Mouse (Mus musculus) CH12.LX (cell line): ENCODE data around the gene Gapdh. TPM values are rescaled to one million over a fixed set of nuclear protein-coding genes. Genes with fewer than 3 reads are reported as not detected.

ENCODE experiments used
- DNase-seq: peaks from one replicate; pipeline ENCODE4 v3.0.0-alpha.2; 2013; ENCODE audit errors: extremely low read depth
- H3K27ac ChIP-seq: 2 replicates; pipeline ENCODE4 v1.5.1; 2012; ENCODE audit warnings: low read depth, mild to moderate bottlenecking, control low read depth, moderate library complexity; ENCODE audit not compliant: insufficient read depth
- H3K27me3 ChIP-seq: replicated peaks from 2 replicates; pipeline ENCODE3; 2012; ENCODE audit warnings: inconsistent platforms
- H3K36me3 ChIP-seq, 2 experiments: replicated peaks in 1 of 2; 2 replicates each; pipeline versions ENCODE3 to v1.6.1; 2012; ENCODE audit warnings: inconsistent platforms in 1 of 2, low read length in 1 of 2, mild to moderate bottlenecking in 1 of 2, mixed read lengths in 1 of 2, moderate library complexity in 1 of 2; ENCODE audit not compliant: control insufficient read depth in 1 of 2, insufficient read depth in 1 of 2
- H3K4me1 ChIP-seq, 2 experiments: 2 replicates each; pipeline ENCODE4 v1.6.1; 2012; ENCODE audit warnings: inconsistent platforms in 1 of 2, moderate library complexity in 1 of 2; ENCODE audit not compliant: insufficient read depth in 2 of 2, control insufficient read depth in 1 of 2
- H3K4me2 ChIP-seq: 2 replicates; pipeline ENCODE4 v1.6.1; 2012; ENCODE audit warnings: low read depth, mild to moderate bottlenecking, control low read depth; ENCODE audit not compliant: poor library complexity, insufficient read depth, severe bottlenecking
- H3K4me3 ChIP-seq, 3 experiments: fragments of 150-350 bp in 1 of 3; sonication (generic) in 1 of 3; replicated peaks in 1 of 3; 2 replicates each; pipeline versions ENCODE3 to v1.5.1; 2011 to 2012; ENCODE audit warnings: low read depth in 2 of 3, low read length in 2 of 3, mild to moderate bottlenecking in 2 of 3, moderate library complexity in 2 of 3, control low read depth in 1 of 3, improper control_type of control experiment in 1 of 3, inconsistent platforms in 1 of 3, mixed read lengths in 1 of 3; ENCODE audit not compliant: poor library complexity in 1 of 3
- H3K79me2 ChIP-seq: replicated peaks from 2 replicates; pipeline ENCODE4 v1.6.1; 2012; ENCODE audit warnings: mild to moderate bottlenecking, moderate library complexity; ENCODE audit not compliant: control insufficient read depth, poor library complexity, insufficient read depth, severe bottlenecking; ENCODE audit errors: extremely low read depth
- H3K9ac ChIP-seq: 2 replicates; pipeline ENCODE4 v1.6.1; 2012; ENCODE audit warnings: low read depth, mild to moderate bottlenecking, control low read depth, moderate library complexity; ENCODE audit not compliant: insufficient read depth
- H3K9me3 ChIP-seq: replicated peaks from 2 replicates; pipeline ENCODE3; 2012; ENCODE audit warnings: low read length, inconsistent platforms, mixed read lengths
- CHD2 ChIP-seq: IDR thresholded peaks from 2 replicates; pipeline ENCODE4 v1.6.1; 2011; ENCODE audit warnings: low read length, improper control_type of control experiment
- CTCF ChIP-seq, 2 experiments: IDR thresholded peaks in 1 of 2; conservative IDR thresholded peaks in 1 of 2; 2 replicates each; pipeline ENCODE4 v1.5.1; 2011 to 2012; ENCODE audit warnings: low read depth in 2 of 2, low read length in 2 of 2, improper control_type of control experiment in 1 of 2, inconsistent platforms in 1 of 2, mild to moderate bottlenecking in 1 of 2, moderate library complexity in 1 of 2
- ELF1 ChIP-seq: IDR thresholded peaks from 2 replicates; pipeline ENCODE4 v1.6.1; 2014; ENCODE audit warnings: low read depth, mild to moderate bottlenecking, inconsistent platforms, low read length, improper control_type of control experiment
- GABPA ChIP-seq: IDR thresholded peaks from 2 replicates; pipeline ENCODE4 v1.6.1; 2012; ENCODE audit warnings: low read depth, low read length, improper control_type of control experiment, inconsistent platforms; ENCODE audit not compliant: insufficient replicate concordance
- IRF4 ChIP-seq: IDR thresholded peaks from 2 replicates; pipeline ENCODE4 v1.6.1; 2014; ENCODE audit warnings: low read depth, mild to moderate bottlenecking, inconsistent platforms, low read length, improper control_type of control experiment
- JUN ChIP-seq: IDR thresholded peaks from 2 replicates; pipeline ENCODE4 v1.6.1; 2011; ENCODE audit warnings: low read depth, mild to moderate bottlenecking, low read length, improper control_type of control experiment, moderate library complexity; ENCODE audit not compliant: insufficient read depth
- KAT2A ChIP-seq: IDR thresholded peaks from 2 replicates; pipeline ENCODE4 v1.6.1; 2012; ENCODE audit warnings: low read length, improper control_type of control experiment, inconsistent platforms; ENCODE audit not compliant: insufficient replicate concordance
- MAFK ChIP-seq: IDR thresholded peaks from 2 replicates; pipeline ENCODE4 v1.6.1; 2011; ENCODE audit warnings: low read length, improper control_type of control experiment; ENCODE audit not compliant: insufficient replicate concordance
- MAZ ChIP-seq: IDR thresholded peaks from 2 replicates; pipeline ENCODE4 v1.6.1; 2012; ENCODE audit warnings: low read depth, mild to moderate bottlenecking, inconsistent platforms, low read length, improper control_type of control experiment, moderate library complexity
- MXI1 ChIP-seq: IDR thresholded peaks from 2 replicates; pipeline ENCODE4 v1.6.1; 2011; ENCODE audit warnings: mild to moderate bottlenecking, low read depth, low read length, improper control_type of control experiment
- POLR2AphosphoS2 ChIP-seq: IDR thresholded peaks from 2 replicates; pipeline ENCODE4 v1.6.1; 2011; ENCODE audit warnings: low read depth, low read length, improper control_type of control experiment
- RAD21 ChIP-seq: IDR thresholded peaks from 2 replicates; pipeline ENCODE4 v1.6.1; 2011; ENCODE audit warnings: low read depth, mild to moderate bottlenecking, low read length, improper control_type of control experiment, moderate library complexity
- RCOR1 ChIP-seq: conservative IDR thresholded peaks from 2 replicates; pipeline ENCODE4 v1.6.1; 2012; ENCODE audit warnings: low read depth, mild to moderate bottlenecking, inconsistent platforms, low read length, improper control_type of control experiment
- SIN3A ChIP-seq: IDR thresholded peaks from 2 replicates; pipeline ENCODE4 v1.6.1; 2012; ENCODE audit warnings: low read length, improper control_type of control experiment, inconsistent platforms
- SMC3 ChIP-seq: IDR thresholded peaks from 2 replicates; pipeline ENCODE4 v1.6.1; 2011; ENCODE audit warnings: low read depth, low read length, improper control_type of control experiment
- TBP ChIP-seq: conservative IDR thresholded peaks from 2 replicates; pipeline ENCODE4 v1.6.1; 2011; ENCODE audit warnings: low read depth, low read length, improper control_type of control experiment
- TCF12 ChIP-seq: IDR thresholded peaks from 2 replicates; pipeline ENCODE4 v1.6.1; 2014; ENCODE audit warnings: low read depth, mild to moderate bottlenecking, inconsistent platforms, low read length, improper control_type of control experiment
- UBTF ChIP-seq: IDR thresholded peaks from 2 replicates; pipeline ENCODE4 v1.6.1; 2012; ENCODE audit warnings: low read depth, mild to moderate bottlenecking, inconsistent platforms, low read length, improper control_type of control experiment, moderate library complexity
- USF1 ChIP-seq: IDR thresholded peaks from 2 replicates; pipeline ENCODE4 v1.6.1; 2014; ENCODE audit warnings: low read depth, mild to moderate bottlenecking, inconsistent platforms, low read length, improper control_type of control experiment
- USF2 ChIP-seq: conservative IDR thresholded peaks from 2 replicates; pipeline ENCODE4 v1.6.1; 2011; ENCODE audit warnings: low read depth, low read length, improper control_type of control experiment
- ZC3H11A ChIP-seq: IDR thresholded peaks from 2 replicates; pipeline ENCODE4 v1.6.1; 2012; ENCODE audit warnings: low read depth, mild to moderate bottlenecking, inconsistent platforms, low read length, improper control_type of control experiment
- dilution Hi-C: fragments of 300-500 bp; cut with MboI; formaldehyde crosslinking; loops from 2 replicates; pipeline ENCODE4 v1.14.3; 2020; ENCODE audit warnings: low sequenced_read_pairs; ENCODE audit not compliant: extremely low pct_unique_long_range_greater_than_20kb, extremely low pct_ligation_motif_present
- in situ Hi-C: fragments of 300-500 bp; cut with MboI; formaldehyde crosslinking; loops from 3 replicates; pipeline ENCODE4 v1.14.3; 2019; ENCODE audit warnings: low sequenced_read_pairs, low pct_ligation_motif_present, low pct_unique_long_range_greater_than_20kb, mixed read lengths
- polyA plus RNA-seq: library from polyadenylated mRNA; unstranded; fragments of >175 nt; gene quantifications from 2 replicates; pipeline ENCODE4 v1.2.1, GENCODE M21; 2012; ENCODE audit warnings: low read depth; ENCODE audit not compliant: insufficient read length
- total RNA-seq, 2 experiments: library from RNA; depleted of rRNA; stranded (reverse); fragments of 300-350 nt in 1 of 2; fragments of >200 nt in 1 of 2; gene quantifications; 2 replicates each; pipeline ENCODE4 v1.2.3; 2012 to 2014

Gene Gapdh
- total and polyA plus RNA-seq, 3 experiments, result 2,268 to 2,925 (median 2,654) TPM

DNA sequence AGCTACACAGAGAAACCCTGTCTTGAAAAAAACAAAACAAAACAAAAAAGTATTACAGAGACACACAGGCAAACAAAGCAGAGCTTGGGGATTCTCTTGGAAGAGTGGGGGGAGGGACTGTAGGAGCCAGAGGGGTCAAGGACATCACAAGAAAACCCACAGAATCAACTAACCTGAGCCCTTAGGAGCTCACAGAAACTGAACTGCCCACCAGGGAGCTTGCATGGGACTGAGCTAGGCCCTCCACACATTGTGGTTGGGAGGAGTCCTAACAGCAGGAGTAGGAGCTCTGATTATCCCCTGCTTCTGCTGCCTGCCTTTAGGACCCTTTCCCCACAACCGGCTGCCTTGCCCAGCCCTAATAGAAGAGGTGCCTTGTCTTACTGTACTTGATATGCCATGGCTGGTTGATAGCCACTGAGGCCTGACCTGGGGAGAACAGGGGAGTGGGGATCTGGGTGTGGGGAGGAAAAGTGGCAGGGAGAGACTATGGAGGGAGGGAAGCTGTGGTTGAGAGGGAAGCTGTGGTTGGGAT lies 29.3 kb upstream of the Gapdh start:
- no peak overlapping the region for H3K4me2 ChIP-seq
- TF ChIP-seq IRF4 (no peak), POLR2AphosphoS2 (peak; percentile 47)
- TF ChIP-seq, all 38 proteins: peak for 1
- peaks cover 2 to 24% of the 10 kb centered on the region in 2 experiments for H3K36me3 ChIP-seq
- no peaks in the 10 kb centered on the region for H3K27me3 ChIP-seq
- DNase-seq, result no peak
- peaks cover 0 to 9% of the 10 kb centered on the region in 2 experiments; a peak in 1 of 4 replicates for H3K4me1 ChIP-seq
- H3K79me2 ChIP-seq, result peaks cover 20% of the 10 kb centered on the region
- H3K9me3 ChIP-seq, result no peaks in the 10 kb centered on the region
- dilution Hi-C loops, result no loop called here
- H3K4me3 ChIP-seq, result no peak overlapping the region
- no peak overlapping the region for H3K27ac ChIP-seq
- no peak overlapping the region for H3K9ac ChIP-seq
- in situ Hi-C loops, result no loop called here

DNA sequence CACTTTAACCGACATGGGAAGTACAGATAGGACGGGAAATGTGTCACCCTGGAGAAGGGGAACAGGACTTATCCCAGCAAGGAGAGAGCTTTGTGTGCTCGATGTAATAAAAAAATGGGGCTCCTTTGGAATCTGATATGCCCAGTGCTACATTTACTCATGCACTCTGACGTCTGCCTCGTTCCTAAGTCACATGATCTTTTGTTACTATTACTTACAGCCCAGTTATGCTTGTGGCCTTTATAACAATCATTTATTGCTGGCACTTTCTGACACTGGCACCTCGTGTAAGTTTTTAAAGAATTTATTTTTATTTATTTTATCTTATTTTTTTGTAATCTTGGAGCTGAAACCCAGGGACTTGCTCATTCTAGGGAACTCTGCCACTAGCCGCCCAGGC lies 27.1 kb upstream of the Gapdh start:
- Histone ChIP-seq H3K27ac (no peak overlapping the region), H3K36me3 (peaks cover 12 to 37% of the 10 kb centered on the region in 2 experiments), H3K27me3 (no peaks in the 10 kb centered on the region), H3K9ac (0 out of 2 replicates have a peak overlapping the region, but pooled peaks have one; percentile 28), H3K4me3 (no peak overlapping the region), H3K9me3 (no peaks in the 10 kb centered on the region), H3K4me2 (peak overlapping the region; percentile 96)
- DNase-seq, result peak; percentile 8
- in situ Hi-C loops, result no loop called here
- TF ChIP-seq MXI1, result no peak
- TF ChIP-seq SMC3, result no peak
- no peak for TF ChIP-seq JUN
- no peak for TF ChIP-seq TCF12
- TF ChIP-seq UBTF, result no peak
- no peak for TF ChIP-seq GABPA
- no peak for TF ChIP-seq SIN3A
- TF ChIP-seq, all 38 proteins: peak for 0
- peaks cover 0 to 21% of the 10 kb centered on the region in 2 experiments; a peak in 2 of 4 replicates for H3K4me1 ChIP-seq
- dilution Hi-C loops, result no loop called here
- H3K79me2 ChIP-seq, result peaks cover 37% of the 10 kb centered on the region

DNA sequence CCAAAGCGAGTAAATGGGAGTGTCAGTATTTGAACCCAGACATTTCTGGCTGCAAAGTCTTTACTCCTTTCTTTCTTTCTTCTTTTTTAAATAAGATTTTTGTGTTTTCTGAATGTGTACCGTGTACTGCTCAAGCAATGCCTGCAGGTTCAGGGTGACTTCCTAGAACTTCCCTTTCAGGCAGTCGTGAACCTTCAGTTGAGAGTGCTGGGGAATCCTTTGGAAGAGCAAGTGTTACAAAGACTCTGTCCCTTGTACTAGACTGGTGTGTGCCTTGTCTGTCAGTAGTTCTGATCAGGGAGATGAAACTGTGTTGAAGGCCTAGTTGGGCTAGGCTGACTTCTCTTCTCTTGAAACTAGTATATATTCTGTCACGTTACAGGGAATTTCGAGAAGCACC lies 26.6 kb upstream of the Gapdh start:
- peaks cover 37% of the 10 kb centered on the region for H3K79me2 ChIP-seq
- H3K9ac ChIP-seq, result peak overlapping the region; percentile 93
- H3K27me3 ChIP-seq, result no peaks in the 10 kb centered on the region
- dilution Hi-C loops, result no loop called here
- DNase-seq, result peak; percentile 6
- no peaks in the 10 kb centered on the region for H3K9me3 ChIP-seq
- peaks cover 17 to 40% of the 10 kb centered on the region in 2 experiments for H3K36me3 ChIP-seq
- no peak for TF ChIP-seq RAD21
- TF ChIP-seq USF1, result no peak
- TF ChIP-seq TBP, result no peak
- no peak for TF ChIP-seq MAZ
- TF ChIP-seq GABPA, result no peak
- no peak for TF ChIP-seq USF2
- TF ChIP-seq CTCF (conservative IDR thresholded peaks at IDR 0.05 in 1 of 2, IDR thresholded peaks at IDR 0.05 in 1 of 2; ENCODE audit: low read depth in 2 of 2, low read length in 2 of 2), result no peak
- no peak for TF ChIP-seq MAFK
- TF ChIP-seq POLR2AphosphoS2, result no peak
- TF ChIP-seq CHD2, result no peak
- TF ChIP-seq KAT2A, result no peak
- TF ChIP-seq ZC3H11A, result no peak
- no peak for TF ChIP-seq ELF1
- no peak for TF ChIP-seq RCOR1
- in situ Hi-C loops, result no loop called here
- H3K4me1 ChIP-seq, result peaks cover 0 to 21% of the 10 kb centered on the region in 2 experiments; a peak in 2 of 4 replicates
- H3K4me3 ChIP-seq, result peak overlapping the region; percentile 87 to 95 (median 95)
- peak overlapping the region; percentile 28; the same call in 1 of the 2 replicates for H3K27ac ChIP-seq
- H3K4me2 ChIP-seq, result peak overlapping the region; percentile 96
